Mouse (Mus musculus): ENCODE measurements around the gene Teddm2. TPM values are rescaled to one million over a fixed set of nuclear protein-coding genes. Genes with fewer than 3 reads are reported as not detected.

Teddm2 gene
- polyA plus RNA-seq (2014; fragmentation: Nextera tagmentation; extraction: Ambion mirVana): 1.1 TPM in 2 replicates

DNA sequence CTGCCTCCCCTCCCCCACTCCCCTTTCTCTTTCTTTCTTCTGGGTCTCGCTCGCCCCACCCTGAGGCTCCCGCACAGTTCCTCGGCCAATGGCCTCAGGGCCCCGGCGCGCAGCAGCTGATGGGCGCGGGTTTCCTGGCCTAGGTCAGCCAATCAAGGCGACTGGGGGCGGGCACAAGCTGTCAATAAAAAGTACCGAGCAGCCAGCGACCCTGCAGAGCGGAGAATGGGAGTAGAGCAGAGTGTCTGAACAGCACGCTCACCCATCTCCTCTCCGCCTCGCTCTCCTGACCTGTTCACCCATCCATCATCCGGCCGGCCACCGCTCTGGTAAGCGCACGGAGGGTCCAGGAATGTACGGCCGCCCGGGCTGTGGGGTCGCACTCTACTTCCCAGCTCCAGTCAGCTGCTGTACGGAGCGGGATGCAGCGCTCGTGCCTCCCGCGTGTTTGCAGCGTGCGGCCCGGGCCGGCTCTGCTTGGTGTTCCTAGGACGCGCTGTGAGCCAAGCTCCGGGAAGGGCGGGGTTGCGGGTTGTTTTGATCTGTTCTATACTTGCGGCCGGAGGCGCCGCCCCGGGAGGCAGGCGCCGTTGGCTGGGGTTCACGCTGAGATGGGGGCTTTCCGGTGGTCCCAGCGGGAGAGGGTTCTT is at the start of gene Teddm2, which contains the start of gene Glul:
Gene Teddm2, minus strand, starts transcription at position 498 of the 650 bp plus-strand sequence.
Gene Glul, plus strand, starts transcription at position 214 of the 650 bp plus-strand sequence.
- Histone ChIP-seq H3K4me3 (ENCODE audit: low read depth, low read length) (peak within 1 kb of the TSS; percentile 75), H3K4me1 (ENCODE audit: control insufficient read depth, insufficient read depth, low read length) (peaks cover 17% of the 10 kb centered on the region), H3K4me2 (ENCODE audit: low read length) (peak within 1 kb of the TSS; percentile 59), H3K27me3 (replicated peaks; ENCODE audit: control insufficient read depth, insufficient read depth, low read length) (no peaks in the 10 kb centered on the region), H3K9me3 (replicated peaks; ENCODE audit: control insufficient read depth, low read length) (no peaks in the 10 kb centered on the region), H3K9ac (ENCODE audit: low read length) (peak within 1 kb of the TSS; percentile 92), H3K27ac (ENCODE audit: low read depth, low read length) (peak within 1 kb of the TSS; percentile 96), H3K36me3 (ENCODE audit: control insufficient read depth, insufficient read depth, low read length) (peaks cover 21% of the 10 kb centered on the region)
- ATAC-seq (peak; percentile 97), DNase-seq (ENCODE audit: low spot score) (peak; percentile 98)
- under 1% methylated on average over 51 of the region's 51 CpGs for WGBS

DNA sequence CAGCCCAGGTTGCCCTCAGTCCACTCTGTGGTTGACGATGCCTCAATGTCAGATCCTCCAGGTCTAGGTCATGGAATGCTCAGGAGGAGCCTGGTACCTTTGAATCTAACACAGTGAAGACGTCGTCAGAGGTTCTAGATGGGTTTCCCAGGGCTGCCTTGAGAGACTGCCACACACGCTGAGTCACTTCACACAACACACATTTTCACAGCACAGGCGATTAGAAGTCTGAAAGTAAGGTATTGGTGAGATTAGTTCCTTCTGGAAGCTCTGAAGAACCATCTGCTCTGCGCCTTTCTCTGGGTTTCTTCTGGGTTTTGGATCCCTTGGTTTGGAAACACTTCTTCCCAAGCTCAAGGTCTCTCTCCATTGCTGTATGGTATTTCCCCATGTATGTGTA is 47.8 kb upstream of the Teddm2 start:
- no peak overlapping the region for H3K4me3 ChIP-seq (ENCODE audit: low read depth, low read length)
- H3K36me3 ChIP-seq (ENCODE audit: control insufficient read depth, insufficient read depth, low read length): no peaks in the 10 kb centered on the region
- 93% methylated on average over 6 of the region's 6 CpGs for WGBS
- DNase-seq (ENCODE audit: low spot score) (no peak), ATAC-seq (no peak)
- H3K27me3 ChIP-seq (replicated peaks; ENCODE audit: control insufficient read depth, insufficient read depth, low read length): no peaks in the 10 kb centered on the region
- H3K4me2 ChIP-seq (ENCODE audit: low read length): no peak overlapping the region
- H3K27ac ChIP-seq (ENCODE audit: low read depth, low read length): no peak overlapping the region
- H3K4me1 ChIP-seq (ENCODE audit: control insufficient read depth, insufficient read depth, low read length): no peaks in the 10 kb centered on the region
- H3K9me3 ChIP-seq (replicated peaks; ENCODE audit: control insufficient read depth, low read length): no peaks in the 10 kb centered on the region
- H3K9ac ChIP-seq (ENCODE audit: low read length): no peak overlapping the region

DNA sequence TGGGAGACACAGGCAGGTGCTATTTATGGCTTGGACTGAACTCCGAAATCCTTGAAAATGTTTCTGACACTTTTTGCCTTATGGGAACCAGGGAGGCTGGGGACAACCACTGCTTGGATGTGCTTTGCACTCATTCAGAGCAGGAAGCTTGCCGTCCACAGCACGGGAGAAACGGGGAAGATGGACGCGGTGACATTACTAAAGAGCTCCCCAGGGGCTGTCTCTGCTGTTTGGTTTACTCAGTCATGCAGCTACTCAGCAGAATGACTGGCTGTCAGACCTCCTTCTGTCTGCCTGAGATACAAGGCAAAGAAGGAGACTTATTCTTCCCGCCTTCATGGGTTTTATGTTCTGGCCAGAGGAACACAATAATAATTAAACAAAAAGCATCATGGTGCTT is 46.9 kb upstream of the Teddm2 start:
- Histone ChIP-seq H3K9ac (ENCODE audit: low read length) (no peak overlapping the region), H3K4me1 (ENCODE audit: control insufficient read depth, insufficient read depth, low read length) (no peaks in the 10 kb centered on the region), H3K27ac (ENCODE audit: low read depth, low read length) (no peak overlapping the region), H3K27me3 (replicated peaks; ENCODE audit: control insufficient read depth, insufficient read depth, low read length) (no peaks in the 10 kb centered on the region), H3K4me2 (ENCODE audit: low read length) (no peak overlapping the region), H3K36me3 (ENCODE audit: control insufficient read depth, insufficient read depth, low read length) (no peaks in the 10 kb centered on the region), H3K9me3 (replicated peaks; ENCODE audit: control insufficient read depth, low read length) (no peaks in the 10 kb centered on the region), H3K4me3 (ENCODE audit: low read depth, low read length) (no peak overlapping the region)
- ATAC-seq (no peak), DNase-seq (ENCODE audit: low spot score) (no peak)
- 38% methylated on average over 7 of the region's 7 CpGs for WGBS

DNA sequence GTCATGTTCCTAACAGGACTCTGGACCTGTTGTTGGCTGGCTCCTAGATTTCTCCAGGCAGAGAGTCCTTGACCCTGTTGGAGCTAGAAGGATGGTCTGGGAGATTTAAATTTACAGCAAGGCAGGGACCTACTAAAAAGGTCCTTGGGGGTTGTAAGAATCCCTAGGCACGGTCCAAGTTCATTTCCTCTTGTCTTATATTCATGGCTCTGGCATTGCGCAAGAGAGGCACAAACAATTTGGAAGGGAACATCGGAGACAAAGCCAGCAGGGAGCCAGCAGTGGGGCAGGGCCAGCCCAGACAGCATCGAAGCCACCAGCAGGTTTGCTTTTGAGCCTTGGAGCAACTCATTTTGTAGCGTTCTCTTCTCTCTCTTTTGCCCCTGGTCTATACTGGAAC is 45.2 kb upstream of the Teddm2 start:
- H3K36me3 ChIP-seq (ENCODE audit: control insufficient read depth, insufficient read depth, low read length): no peaks in the 10 kb centered on the region
- H3K27ac ChIP-seq (ENCODE audit: low read depth, low read length): no peak overlapping the region
- no peaks in the 10 kb centered on the region for H3K27me3 ChIP-seq (replicated peaks; ENCODE audit: control insufficient read depth, insufficient read depth, low read length)
- no peaks in the 10 kb centered on the region for H3K9me3 ChIP-seq (replicated peaks; ENCODE audit: control insufficient read depth, low read length)
- no peak overlapping the region for H3K4me3 ChIP-seq (ENCODE audit: low read depth, low read length)
- WGBS: 75% methylated on average over 5 of the region's 5 CpGs
- H3K4me2 ChIP-seq (ENCODE audit: low read length): no peak overlapping the region
- H3K4me1 ChIP-seq (ENCODE audit: control insufficient read depth, insufficient read depth, low read length): no peaks in the 10 kb centered on the region
- DNase-seq (ENCODE audit: low spot score) (no peak), ATAC-seq (no peak)
- H3K9ac ChIP-seq (ENCODE audit: low read length): no peak overlapping the region

- no peaks in the 10 kb centered on the region for H3K4me1 ChIP-seq (ENCODE audit: control insufficient read depth, insufficient read depth, low read length)
- no peak overlapping the region for H3K27ac ChIP-seq (ENCODE audit: low read depth, low read length)
- H3K9ac ChIP-seq (ENCODE audit: low read length): no peak overlapping the region
- 78% methylated on average over 2 of the region's 2 CpGs for WGBS
- H3K36me3 ChIP-seq (ENCODE audit: control insufficient read depth, insufficient read depth, low read length): no peaks in the 10 kb centered on the region
- no peaks in the 10 kb centered on the region for H3K9me3 ChIP-seq (replicated peaks; ENCODE audit: control insufficient read depth, low read length)
- DNase-seq (ENCODE audit: low spot score): no peak
- ATAC-seq: no peak
- H3K27me3 ChIP-seq (replicated peaks; ENCODE audit: control insufficient read depth, insufficient read depth, low read length): no peaks in the 10 kb centered on the region
- H3K4me2 ChIP-seq (ENCODE audit: low read length): no peak overlapping the region
- no peak overlapping the region for H3K4me3 ChIP-seq (ENCODE audit: low read depth, low read length)
Measured at GRCm38 (mm10) chr1:153940986-153941385, 41.0 kb upstream of the Teddm2 start.

GRCm38 (mm10) chr1:153937025-153937424 is 37.0 kb upstream of the Teddm2 start:
- ATAC-seq: no peak
- Histone ChIP-seq H3K36me3 (ENCODE audit: control insufficient read depth, insufficient read depth, low read length) (no peaks in the 10 kb centered on the region), H3K4me2 (ENCODE audit: low read length) (no peak overlapping the region), H3K4me3 (ENCODE audit: low read depth, low read length) (no peak overlapping the region), H3K27me3 (replicated peaks; ENCODE audit: control insufficient read depth, insufficient read depth, low read length) (no peaks in the 10 kb centered on the region), H3K9me3 (replicated peaks; ENCODE audit: control insufficient read depth, low read length) (no peaks in the 10 kb centered on the region), H3K27ac (ENCODE audit: low read depth, low read length) (no peak overlapping the region), H3K4me1 (ENCODE audit: control insufficient read depth, insufficient read depth, low read length) (no peaks in the 10 kb centered on the region), H3K9ac (ENCODE audit: low read length) (no peak overlapping the region)
- 94% methylated on average over 2 of the region's 2 CpGs for WGBS
- DNase-seq (ENCODE audit: low spot score): no peak

- Histone ChIP-seq H3K9me3 (replicated peaks; ENCODE audit: control insufficient read depth, low read length) (no peaks in the 10 kb centered on the region), H3K36me3 (ENCODE audit: control insufficient read depth, insufficient read depth, low read length) (no peaks in the 10 kb centered on the region), H3K27ac (ENCODE audit: low read depth, low read length) (no peak overlapping the region), H3K4me2 (ENCODE audit: low read length) (no peak overlapping the region), H3K27me3 (replicated peaks; ENCODE audit: control insufficient read depth, insufficient read depth, low read length) (no peaks in the 10 kb centered on the region), H3K4me1 (ENCODE audit: control insufficient read depth, insufficient read depth, low read length) (no peaks in the 10 kb centered on the region), H3K4me3 (ENCODE audit: low read depth, low read length) (no peak overlapping the region), H3K9ac (ENCODE audit: low read length) (no peak overlapping the region)
- 45% methylated on average over 12 of the region's 12 CpGs for WGBS
- ATAC-seq (no peak), DNase-seq (ENCODE audit: low spot score) (peak; percentile 20)
Measured at GRCm38 (mm10) chr1:153935844-153936380, 35.9 kb upstream of the Teddm2 start.

GRCm38 (mm10) chr1:153933772-153934171 is 33.7 kb upstream of the Teddm2 start:
- H3K9me3 ChIP-seq (replicated peaks; ENCODE audit: control insufficient read depth, low read length): no peaks in the 10 kb centered on the region
- no peaks in the 10 kb centered on the region for H3K36me3 ChIP-seq (ENCODE audit: control insufficient read depth, insufficient read depth, low read length)
- ATAC-seq: no peak
- 57% methylated on average over 1 of the region's 1 CpGs for WGBS
- H3K4me3 ChIP-seq (ENCODE audit: low read depth, low read length): no peak overlapping the region
- H3K27me3 ChIP-seq (replicated peaks; ENCODE audit: control insufficient read depth, insufficient read depth, low read length): no peaks in the 10 kb centered on the region
- no peaks in the 10 kb centered on the region for H3K4me1 ChIP-seq (ENCODE audit: control insufficient read depth, insufficient read depth, low read length)
- peak; percentile 12 for DNase-seq (ENCODE audit: low spot score)
- H3K9ac ChIP-seq (ENCODE audit: low read length): no peak overlapping the region
- no peak overlapping the region for H3K27ac ChIP-seq (ENCODE audit: low read depth, low read length)
- H3K4me2 ChIP-seq (ENCODE audit: low read length): no peak overlapping the region

DNA sequence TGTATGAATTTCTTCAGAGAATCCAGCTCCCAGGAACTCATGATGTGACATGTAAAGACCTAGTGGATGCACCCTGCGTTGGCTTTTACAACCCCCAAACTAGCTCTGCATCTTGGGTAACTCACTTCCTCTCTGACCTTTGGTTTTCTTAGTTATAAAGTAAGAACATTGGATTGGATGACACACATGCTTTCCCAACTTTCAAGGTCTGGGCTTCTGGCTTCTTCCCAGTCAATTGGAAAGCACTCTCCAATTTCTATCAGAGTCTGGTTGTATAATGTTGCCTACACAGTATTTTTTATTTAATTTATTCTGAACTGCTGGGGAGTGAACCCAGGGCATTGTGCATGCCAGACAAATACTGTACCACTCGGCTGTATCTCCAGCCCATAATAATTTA is 30.4 kb upstream of the Teddm2 start:
- H3K4me3 ChIP-seq (ENCODE audit: low read depth, low read length): no peak overlapping the region
- DNase-seq (ENCODE audit: low spot score) (no peak), ATAC-seq (no peak)
- no peaks in the 10 kb centered on the region for H3K9me3 ChIP-seq (replicated peaks; ENCODE audit: control insufficient read depth, low read length)
- H3K27me3 ChIP-seq (replicated peaks; ENCODE audit: control insufficient read depth, insufficient read depth, low read length): no peaks in the 10 kb centered on the region
- no peak overlapping the region for H3K9ac ChIP-seq (ENCODE audit: low read length)
- no peak overlapping the region for H3K4me2 ChIP-seq (ENCODE audit: low read length)
- H3K27ac ChIP-seq (ENCODE audit: low read depth, low read length): no peak overlapping the region
- no peaks in the 10 kb centered on the region for H3K4me1 ChIP-seq (ENCODE audit: control insufficient read depth, insufficient read depth, low read length)
- no peaks in the 10 kb centered on the region for H3K36me3 ChIP-seq (ENCODE audit: control insufficient read depth, insufficient read depth, low read length)
- 86% methylated on average over 2 of the region's 2 CpGs for WGBS
